Mouse (Mus musculus) embryonic facial prominence, embryonic 12.5 days (tissue): Measurements from ENCODE around the gene Exoc3l2. TPM values are rescaled to one million over a fixed set of nuclear protein-coding genes. Genes with fewer than 3 reads are reported as not detected.

Experiments used
- ATAC-seq: fragments of 200-750 bp; cut with Nextera tagmentation; 2 replicates; pipeline ENCODE4 v1.8.0; 2017; ENCODE audit not compliant: insufficient number of reproducible peaks, insufficient read depth, low FRiP score, low TSS enrichment
- H3K27ac ChIP-seq: fragments of 300-500 bp; sonication (generic); 2 replicates; pipeline ENCODE4 v1.5.1; 2016; ENCODE audit warnings: mild to moderate bottlenecking
- H3K27me3 ChIP-seq: fragments of 300-500 bp; sonication (generic); 2 replicates; pipeline ENCODE4 v1.6.1; 2016; ENCODE audit warnings: mild to moderate bottlenecking, moderate library complexity
- H3K36me3 ChIP-seq: fragments of 300-500 bp; sonication (generic); 2 replicates; pipeline ENCODE4 v1.6.1; 2016; ENCODE audit warnings: mild to moderate bottlenecking
- H3K4me1 ChIP-seq: fragments of 300-500 bp; sonication (generic); 2 replicates; pipeline ENCODE4 v1.6.1; 2016
- H3K4me2 ChIP-seq: fragments of 300-500 bp; sonication (generic); replicated peaks from 2 replicates; pipeline ENCODE4 v1.6.1; 2016; ENCODE audit warnings: mild to moderate bottlenecking, moderate library complexity
- H3K4me3 ChIP-seq: fragments of 300-500 bp; sonication (generic); 2 replicates; pipeline ENCODE4 v1.5.1; 2016; ENCODE audit warnings: mild to moderate bottlenecking
- H3K9ac ChIP-seq: fragments of 300-500 bp; sonication (generic); 2 replicates; pipeline ENCODE4 v1.6.1; 2016; ENCODE audit warnings: mild to moderate bottlenecking, moderate library complexity
- H3K9me3 ChIP-seq: fragments of 300-500 bp; sonication (generic); 2 replicates; pipeline ENCODE4 v1.6.1; 2016; ENCODE audit warnings: mild to moderate bottlenecking, moderate library complexity
- WGBS: fragments of 180-500 bp; shearing (Covaris S2); methylation state at CpG from one replicate; pipeline ENCODE4 v1.1.7; 2016; 5-methylcytosine and 5-hydroxymethylcytosine counted together
- polyA plus RNA-seq: library from polyadenylated mRNA; unstranded; fragments of >200 nt; fragmentation: Nextera tagmentation; extraction: Ambion mirVana; gene quantifications from 2 replicates; pipeline ENCODE4 v1.2.1, GENCODE M21; 2016

Gene Exoc3l2
- polyA plus RNA-seq, 1 experiment from 2014 or later = 1.0 TPM

DNA sequence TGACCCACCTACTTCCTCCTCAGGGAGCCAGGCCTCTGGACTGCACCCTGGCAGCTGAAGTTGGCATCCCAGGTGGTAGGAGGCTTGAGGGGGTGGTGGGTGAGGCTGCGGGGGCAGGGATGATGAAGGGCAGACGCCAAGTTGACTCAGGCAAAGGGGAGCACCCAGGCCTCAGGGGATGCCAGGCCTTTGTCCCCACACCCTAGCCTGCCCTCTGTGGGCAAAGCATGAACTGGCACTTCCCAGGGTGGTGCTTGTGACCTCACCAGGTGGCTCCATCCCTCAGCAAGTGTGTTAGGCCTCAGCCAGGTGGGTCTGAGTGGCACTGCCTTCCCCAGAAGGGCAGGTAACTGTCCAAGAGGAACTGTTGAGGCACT lies 62.0 kb downstream of the Exoc3l2 start:
- Histone ChIP-seq H3K4me2 (no peak overlapping the region), H3K27me3 (peaks cover 63% of the 10 kb centered on the region), H3K9me3 (0 out of 2 replicates have a peak, but pooled peaks cover 2% of the 10 kb centered on the region), H3K9ac (no peak overlapping the region), H3K36me3 (peaks cover 13% of the 10 kb centered on the region), H3K4me1 (peaks cover 20% of the 10 kb centered on the region), H3K27ac (no peak overlapping the region), H3K4me3 (no peak overlapping the region)
- no peak for ATAC-seq
- 60% methylated on average over 2 of the region's 2 CpGs for WGBS

DNA sequence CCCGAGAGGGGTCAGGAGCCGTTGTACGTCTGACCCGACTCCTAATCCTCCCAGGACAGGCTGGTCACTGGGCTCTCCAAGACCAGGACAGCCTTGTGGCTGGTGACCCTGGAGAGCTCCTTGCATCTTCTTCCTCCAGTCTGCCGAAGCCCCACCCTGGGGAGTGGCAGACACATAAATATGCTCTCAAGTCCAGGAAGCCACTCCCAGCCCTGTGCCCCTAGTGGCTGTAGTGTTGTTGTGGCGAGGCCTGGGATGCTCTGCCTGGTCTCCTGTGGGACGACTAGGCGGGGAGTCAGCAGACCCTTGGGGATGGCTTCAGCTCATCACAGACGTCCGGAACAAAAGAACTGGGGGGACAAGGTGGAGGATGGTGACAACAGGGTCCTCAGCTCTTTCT lies 67.9 kb downstream of the Exoc3l2 start:
- H3K4me1 ChIP-seq = no peaks in the 10 kb centered on the region
- H3K36me3 ChIP-seq = peaks cover 71% of the 10 kb centered on the region
- whole genome bisulfite sequencing = 76% methylated on average over 10 of the region's 10 CpGs

DNA sequence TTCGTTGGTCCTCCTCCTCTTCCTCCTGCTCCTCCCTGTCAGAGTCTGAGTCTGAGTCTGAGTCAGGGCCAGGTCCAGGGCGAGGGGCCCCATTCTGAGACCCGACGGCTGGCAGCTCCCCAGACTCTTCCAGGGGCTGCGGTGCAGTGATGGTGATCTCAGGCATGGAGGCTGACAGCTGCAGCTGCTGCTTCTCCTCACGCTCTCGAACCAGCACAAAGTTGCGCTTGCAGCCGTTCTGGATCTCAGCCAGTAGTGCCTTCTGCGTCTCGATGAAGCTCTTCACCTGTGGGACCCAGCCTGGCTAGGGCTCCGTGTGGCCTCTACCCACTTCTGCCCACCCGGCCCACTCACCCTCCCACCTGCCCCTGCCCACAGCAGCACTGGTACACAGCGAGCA lies 69.1 kb downstream of the Exoc3l2 start:
- Histone ChIP-seq H3K4me3 (no peak overlapping the region), H3K4me2 (no peak overlapping the region), H3K36me3 (peaks cover 71% of the 10 kb centered on the region), H3K4me1 (no peaks in the 10 kb centered on the region), H3K9ac (0 out of 2 replicates have a peak overlapping the region, but pooled peaks have one; percentile 12), H3K27ac (no peak overlapping the region), H3K9me3 (no peaks in the 10 kb centered on the region), H3K27me3 (no peaks in the 10 kb centered on the region)
- no peak for ATAC-seq
- WGBS = 91% methylated on average over 14 of the region's 14 CpGs

More for the DNA sequence above, 67.9 kb downstream of the Exoc3l2 start:
- Histone ChIP-seq H3K4me2 (no peak overlapping the region), H3K9me3 (no peaks in the 10 kb centered on the region), H3K27ac (no peak overlapping the region), H3K4me3 (no peak overlapping the region), H3K27me3 (peaks cover 3% of the 10 kb centered on the region; the same call in 1 of the 2 replicates), H3K9ac (no peak overlapping the region)
- no peak for ATAC-seq

DNA sequence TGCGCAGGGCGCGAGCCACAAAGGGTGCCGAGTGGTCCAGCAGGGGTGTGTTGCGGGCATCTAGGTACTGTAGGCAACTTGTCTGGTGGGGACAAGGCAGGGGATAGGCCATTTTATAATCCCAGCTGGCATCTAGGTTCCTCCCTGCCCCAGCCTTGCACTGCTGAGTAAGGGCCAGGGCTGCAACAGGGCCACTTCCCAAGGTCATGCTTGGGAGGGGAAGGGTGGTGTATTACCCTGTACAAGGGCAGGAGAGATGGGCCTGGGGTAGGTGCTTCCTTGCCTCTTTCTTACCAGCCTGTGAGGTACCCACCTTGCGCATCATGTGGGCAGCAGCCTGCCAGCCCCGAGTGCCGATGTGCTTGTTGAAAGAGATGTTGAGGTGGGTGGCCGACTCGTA lies 71.5 kb downstream of the Exoc3l2 start:
- Histone ChIP-seq H3K27ac (no peak overlapping the region), H3K9me3 (no peaks in the 10 kb centered on the region), H3K36me3 (peaks cover 62% of the 10 kb centered on the region), H3K4me1 (no peaks in the 10 kb centered on the region), H3K9ac (no peak overlapping the region), H3K4me3 (no peak overlapping the region), H3K4me2 (no peak overlapping the region), H3K27me3 (no peaks in the 10 kb centered on the region)
- no peak for ATAC-seq
- 95% methylated on average over 10 of the region's 10 CpGs for WGBS

DNA sequence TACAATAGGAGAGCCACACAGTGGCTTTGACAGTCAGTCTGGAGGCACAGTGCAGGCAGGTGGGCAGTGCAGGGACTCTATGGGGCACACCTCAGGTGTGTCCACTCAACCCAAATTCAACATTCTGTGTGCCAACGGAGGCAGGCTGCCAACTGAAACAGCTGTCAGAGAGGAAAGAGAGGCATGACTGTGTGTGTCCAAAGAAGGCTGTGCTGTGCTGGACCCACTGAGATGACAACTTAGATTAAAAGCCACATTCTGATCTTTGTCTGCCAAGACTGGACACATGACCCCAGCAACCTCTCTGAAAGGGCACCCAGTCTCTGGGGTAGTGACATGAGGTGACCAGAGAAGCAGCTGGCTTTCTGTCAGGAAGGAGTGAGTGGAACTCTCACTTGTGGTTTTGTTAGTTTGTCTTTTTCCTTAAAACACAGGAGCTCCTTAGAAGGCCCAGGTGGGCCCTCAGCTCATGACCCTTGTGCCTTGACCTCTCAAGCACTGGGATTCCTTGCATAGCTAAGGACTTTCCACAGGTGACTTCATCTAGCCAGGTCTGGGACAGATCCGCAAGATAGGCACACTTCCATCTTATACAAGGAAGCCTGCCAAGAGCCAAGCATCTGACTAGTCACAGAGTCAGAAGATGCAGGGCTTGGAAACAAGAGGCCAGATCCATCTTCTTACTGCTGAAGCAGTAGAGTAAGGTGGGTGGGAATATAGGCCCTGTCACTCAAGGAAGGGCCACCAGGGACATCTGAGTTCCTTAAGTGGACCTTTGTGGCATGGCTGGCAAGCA lies 77.8 kb downstream of the Exoc3l2 start:
- H3K9me3 ChIP-seq = no peaks in the 10 kb centered on the region
- 78% methylated on average over 2 of the region's 2 CpGs for whole genome bisulfite sequencing

DNA sequence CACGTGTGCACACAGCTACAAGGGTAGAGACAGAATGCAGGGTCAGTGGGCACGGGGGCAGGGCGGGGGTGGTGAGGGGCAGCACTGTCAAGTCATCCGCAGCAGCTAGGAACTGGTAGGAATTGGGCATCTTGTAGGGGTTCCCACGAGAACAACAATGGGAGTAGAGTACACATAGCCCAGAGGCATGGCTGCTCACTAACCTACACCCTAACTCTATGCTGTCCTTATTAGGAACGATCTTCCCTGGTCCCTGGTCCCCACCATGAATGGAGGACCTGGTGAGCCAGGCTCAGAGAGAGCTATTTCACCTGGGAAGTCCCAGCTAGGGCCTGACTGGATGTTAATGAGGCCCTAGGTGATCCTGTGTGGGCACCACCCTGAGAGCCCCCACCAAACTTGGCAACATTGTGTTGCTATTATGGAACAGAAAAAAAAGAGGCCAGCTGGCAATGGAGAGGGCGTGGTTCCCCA lies 78.6 kb downstream of the Exoc3l2 start:
- H3K27ac ChIP-seq = no peak overlapping the region
- H3K36me3 ChIP-seq = no peaks in the 10 kb centered on the region
- peaks cover 8% of the 10 kb centered on the region; the same call in 1 of the 2 replicates for H3K4me1 ChIP-seq
- H3K9ac ChIP-seq = no peak overlapping the region
- ATAC-seq = no peak
- H3K4me3 ChIP-seq = no peak overlapping the region
- no peaks in the 10 kb centered on the region for H3K27me3 ChIP-seq
- H3K4me2 ChIP-seq = no peak overlapping the region
- 80% methylated on average over 7 of the region's 7 CpGs for WGBS
- no peaks in the 10 kb centered on the region for H3K9me3 ChIP-seq

More for the DNA sequence above, 77.8 kb downstream of the Exoc3l2 start:
- Histone ChIP-seq H3K27ac (no peak overlapping the region), H3K9ac (no peak overlapping the region), H3K4me2 (no peak overlapping the region), H3K27me3 (no peaks in the 10 kb centered on the region), H3K36me3 (no peaks in the 10 kb centered on the region), H3K4me3 (no peak overlapping the region), H3K4me1 (0 out of 2 replicates have a peak, but pooled peaks cover 5% of the 10 kb centered on the region)
- no peak for ATAC-seq

DNA sequence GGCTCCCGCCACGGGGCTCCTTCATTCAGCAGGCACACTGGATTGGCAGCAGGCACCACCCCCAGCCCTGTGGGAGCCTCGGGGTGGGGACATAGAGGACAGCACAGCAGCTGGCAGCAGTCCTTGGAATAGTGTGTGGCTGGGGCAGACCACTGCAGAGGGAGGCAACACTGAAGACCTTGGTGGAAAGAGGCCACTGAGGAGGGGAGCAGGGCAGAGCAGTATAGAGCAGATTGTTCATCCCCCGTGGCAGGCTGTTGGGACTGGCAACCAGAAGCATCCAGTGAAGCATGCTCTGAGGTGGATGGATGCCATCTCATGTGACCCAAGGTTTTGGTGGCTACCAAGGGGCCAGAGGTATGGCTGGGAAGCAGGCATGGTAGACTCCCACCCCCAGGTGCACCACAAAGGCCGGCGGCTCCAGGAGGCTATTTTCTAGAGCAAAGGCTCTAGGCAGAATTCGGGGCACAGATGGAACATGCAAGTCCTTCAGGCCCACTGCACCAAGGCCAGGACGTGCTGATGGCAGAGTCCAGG lies 79.1 kb downstream of the Exoc3l2 start:
- peak; percentile 64; the same call in 1 of the 2 replicates for ATAC-seq
- H3K27ac ChIP-seq = no peak overlapping the region; the same call in 1 of the 2 replicates
- H3K27me3 ChIP-seq = no peaks in the 10 kb centered on the region
- H3K4me1 ChIP-seq = peaks cover 8% of the 10 kb centered on the region; the same call in 1 of the 2 replicates
- no peak overlapping the region for H3K9ac ChIP-seq
- no peak overlapping the region for H3K4me2 ChIP-seq
- no peak overlapping the region for H3K4me3 ChIP-seq
- H3K36me3 ChIP-seq = no peaks in the 10 kb centered on the region
- WGBS = 76% methylated on average over 8 of the region's 8 CpGs
- no peaks in the 10 kb centered on the region for H3K9me3 ChIP-seq

DNA sequence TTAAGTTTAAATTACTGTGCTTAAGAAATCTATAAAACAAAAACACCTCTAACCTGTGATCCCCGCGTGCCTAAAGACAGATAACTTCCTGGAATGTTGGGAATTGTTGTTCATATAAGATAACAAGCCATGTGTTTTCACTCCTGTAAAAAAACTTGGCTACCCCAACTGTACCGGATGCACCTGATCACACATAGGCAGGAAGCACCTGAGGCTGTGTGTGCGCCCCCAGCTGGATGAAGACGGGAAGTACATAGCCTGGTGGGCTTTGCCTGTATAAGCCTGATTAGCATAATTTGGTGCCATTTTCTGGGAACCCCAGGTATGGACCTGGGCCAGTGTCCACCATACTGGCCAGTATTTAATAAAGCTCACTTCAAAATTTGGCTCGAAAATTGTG lies 80.5 kb downstream of the Exoc3l2 start:
- Histone ChIP-seq H3K4me2 (no peak overlapping the region), H3K27me3 (no peaks in the 10 kb centered on the region), H3K9ac (no peak overlapping the region), H3K4me1 (peaks cover 8% of the 10 kb centered on the region; the same call in 1 of the 2 replicates), H3K27ac (no peak overlapping the region), H3K36me3 (no peaks in the 10 kb centered on the region), H3K4me3 (no peak overlapping the region), H3K9me3 (no peaks in the 10 kb centered on the region)
- WGBS = 53% methylated on average over 6 of the region's 6 CpGs
- ATAC-seq = no peak

DNA sequence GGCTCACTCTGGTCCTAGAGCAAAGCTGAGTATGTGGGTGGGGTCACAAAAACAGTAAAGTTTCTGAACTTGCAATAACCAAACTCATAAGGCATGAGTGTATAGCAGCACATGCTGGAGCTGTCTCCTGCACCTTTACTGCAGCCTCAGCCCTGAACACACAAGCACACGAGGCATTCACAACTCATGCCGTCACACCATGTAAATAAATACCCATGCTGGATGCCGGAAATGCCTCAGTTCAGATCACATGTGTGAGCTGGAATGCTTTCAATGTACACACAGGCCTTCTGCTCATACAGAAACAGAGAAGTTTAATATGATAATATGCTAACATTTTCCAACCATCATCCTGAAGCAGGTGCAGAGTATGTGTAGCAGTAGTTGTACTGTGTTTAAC lies 82.9 kb downstream of the Exoc3l2 start:
- no peaks in the 10 kb centered on the region for H3K36me3 ChIP-seq
- no peak overlapping the region for H3K27ac ChIP-seq
- H3K9me3 ChIP-seq = no peaks in the 10 kb centered on the region
- no peak overlapping the region for H3K4me3 ChIP-seq
- WGBS = 61% methylated on average over 3 of the region's 3 CpGs
- H3K4me2 ChIP-seq = no peak overlapping the region
- peaks cover 8% of the 10 kb centered on the region; the same call in 1 of the 2 replicates for H3K4me1 ChIP-seq
- no peak overlapping the region for H3K9ac ChIP-seq
- H3K27me3 ChIP-seq = no peaks in the 10 kb centered on the region
- no peak for ATAC-seq

Other genes with a start within 250 kb of the Exoc3l2 start
- gene Opa3, start 235.0 kb upstream of the Exoc3l2 start, polyA plus RNA-seq = 38.2 and 40.1 TPM in 2 replicates
- 68.2 and 69.3 TPM in 2 replicates for gene Vasp, start 191.5 kb upstream of the Exoc3l2 start, polyA plus RNA-seq
- 0.18 TPM in 1 of 2 replicates, not detected in the other for gene Ppm1n, start 183.3 kb upstream of the Exoc3l2 start, polyA plus RNA-seq
- gene Rtn2, start 180.7 kb upstream of the Exoc3l2 start, polyA plus RNA-seq = 17.9 and 21.4 TPM in 2 replicates
- gene Fosb, start 153.3 kb upstream of the Exoc3l2 start, polyA plus RNA-seq = 0.05 TPM in 1 of 2 replicates, not detected in the other
- 92.3 and 94.5 TPM in 2 replicates for gene Ercc1, start 118.6 kb upstream of the Exoc3l2 start, polyA plus RNA-seq
- gene Cd3eap, start 103.8 kb upstream of the Exoc3l2 start, polyA plus RNA-seq = 27.1 and 28.0 TPM in 2 replicates
- gene Ppp1r13l, start 103.6 kb upstream of the Exoc3l2 start, polyA plus RNA-seq = 7.3 and 8.1 TPM in 2 replicates
- gene Ercc2, start 81.3 kb upstream of the Exoc3l2 start, polyA plus RNA-seq = 19.9 and 23.2 TPM in 2 replicates
- gene Klc3, start 59.2 kb upstream of the Exoc3l2 start, polyA plus RNA-seq = 10.6 and 10.7 TPM in 2 replicates
- 0.52 TPM in 1 of 2 replicates, not detected in the other for gene Ckm, start 58.6 kb upstream of the Exoc3l2 start, polyA plus RNA-seq
- gene Mark4, start 4.5 kb upstream of the Exoc3l2 start, polyA plus RNA-seq = 16.3 and 17.9 TPM in 2 replicates
- gene Bloc1s3, start 45.0 kb downstream of the Exoc3l2 start, polyA plus RNA-seq = 4.1 and 4.6 TPM in 2 replicates
- 61.7 and 63.5 TPM in 2 replicates for gene Trappc6a, start 45.1 kb downstream of the Exoc3l2 start, polyA plus RNA-seq
- gene Nkpd1, start 54.5 kb downstream of the Exoc3l2 start, polyA plus RNA-seq = 0.06 TPM in 1 of 2 replicates, not detected in the other
- 36.0 and 40.6 TPM in 2 replicates for gene Ppp1r37, start 99.7 kb downstream of the Exoc3l2 start, polyA plus RNA-seq
- gene Zfp296, start 114.0 kb downstream of the Exoc3l2 start, polyA plus RNA-seq = 0.17 and 0.36 TPM in 2 replicates
- 150 and 164 TPM in 2 replicates for gene Gemin7, start 114.3 kb downstream of the Exoc3l2 start, polyA plus RNA-seq
- 72.7 and 80.7 TPM in 2 replicates for gene Clasrp, start 141.2 kb downstream of the Exoc3l2 start, polyA plus RNA-seq
- gene Relb, start 166.1 kb downstream of the Exoc3l2 start, polyA plus RNA-seq = 8.0 and 8.5 TPM in 2 replicates
- gene Clptm1, start 201.7 kb downstream of the Exoc3l2 start, polyA plus RNA-seq = 93.9 and 95.0 TPM in 2 replicates
- 0.74 and 0.83 TPM in 2 replicates for gene Apoc2, start 214.6 kb downstream of the Exoc3l2 start, polyA plus RNA-seq
- gene Gm44805, start 218.1 kb downstream of the Exoc3l2 start, polyA plus RNA-seq = not detected in 2 replicates
- gene Apoc4, start 218.1 kb downstream of the Exoc3l2 start, polyA plus RNA-seq = not detected in 2 replicates
- 6.1 and 6.4 TPM in 2 replicates for gene Apoc1, start 229.3 kb downstream of the Exoc3l2 start, polyA plus RNA-seq
- 200 and 220 TPM in 2 replicates for gene Apoe, start 235.9 kb downstream of the Exoc3l2 start, polyA plus RNA-seq